Mouse (Mus musculus) lung, adult 2 months (tissue): Measurements from ENCODE around the gene Dtx3l. TPM values are rescaled to one million over a fixed set of nuclear protein-coding genes. Genes with fewer than 3 reads are reported as not detected.

Experiments used
- DNase-seq: peaks from one replicate; pipeline ENCODE4 v3.0.0; 2022
- H3K4me1 ChIP-seq: fragments of 200-500 bp; 2 replicates; pipeline ENCODE4 v1.6.1; 2011; ENCODE audit warnings: low read length; ENCODE audit not compliant: control insufficient read depth, insufficient read depth
- H3K4me3 ChIP-seq: fragments of 200-500 bp; replicated peaks from 2 replicates; pipeline ENCODE3; 2011; ENCODE audit warnings: low read depth, mild to moderate bottlenecking, control low read depth, low read length; ENCODE audit errors: extremely low read depth
- CTCF ChIP-seq: fragments of 200-500 bp; IDR thresholded peaks from 2 replicates; pipeline ENCODE4 v1.5.1; 2011; ENCODE audit warnings: mild to moderate bottlenecking, low read length, control low read depth; ENCODE audit not compliant: insufficient read depth
- POLR2A ChIP-seq: fragments of 200-500 bp; IDR thresholded peaks from 2 replicates; pipeline ENCODE4 v1.6.1; 2011; ENCODE audit warnings: low read depth, mild to moderate bottlenecking, control low read depth, low read length, borderline replicate concordance; ENCODE audit errors: extremely low read depth
- WGBS: fragments of 180-500 bp; shearing (Covaris S2); methylation state at CpG from one replicate; pipeline ENCODE4 v1.1.7; 2018; 5-methylcytosine and 5-hydroxymethylcytosine counted together
- polyA plus RNA-seq: library from polyadenylated mRNA; depleted of rRNA; stranded (reverse); fragments of >200 nt; gene quantifications from 2 replicates; pipeline ENCODE4 v1.2.3, GENCODE M21; 2012; rRNA removed

Dtx3l gene
- polyA plus RNA-seq, 1 experiment: 7.8 TPM

DNA sequence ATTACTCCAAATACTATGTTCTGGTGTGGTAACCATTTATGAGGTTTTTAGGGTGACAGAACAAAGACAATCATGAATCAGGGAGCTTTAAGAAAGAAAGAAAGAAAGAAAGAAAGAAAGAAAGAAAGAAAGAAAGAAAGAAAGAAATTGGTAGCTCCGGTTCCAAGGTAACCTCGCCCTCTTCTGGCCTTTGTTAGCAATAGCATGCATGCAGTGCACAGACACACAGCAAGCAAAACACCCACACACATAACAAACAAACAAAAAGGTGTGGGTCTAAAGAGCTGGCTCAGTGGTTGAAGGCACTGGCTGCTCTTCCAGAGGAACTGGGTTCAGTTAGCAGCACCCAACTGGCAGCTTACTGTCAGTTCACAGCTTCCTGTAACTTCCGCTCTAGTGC, 48.3 kb downstream of the Dtx3l start:
- H3K4me3 ChIP-seq: no peak overlapping the region
- DNase-seq: no peak

DNA sequence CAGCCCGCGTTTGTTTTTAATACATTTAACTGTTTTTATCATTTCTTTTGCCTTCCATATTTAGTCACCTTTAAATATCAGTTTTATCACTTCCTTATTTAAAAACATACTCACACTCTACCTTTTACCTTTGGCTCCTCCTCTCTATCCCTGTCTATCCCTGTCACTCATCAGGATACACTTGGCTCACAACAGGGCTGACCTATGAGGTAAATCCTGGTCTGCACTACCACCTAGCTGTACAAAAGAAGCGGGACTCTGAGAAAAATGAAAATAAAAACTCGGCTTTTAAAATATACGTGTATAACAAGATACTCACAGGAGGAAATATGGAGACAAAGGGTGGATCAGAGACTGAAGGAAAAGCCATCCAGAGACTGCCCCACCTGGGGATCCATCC, 50.0 kb downstream of the Dtx3l start:
- DNase-seq: no peak
- TF ChIP-seq POLR2A (no peak), CTCF (no peak)
- Histone ChIP-seq H3K4me3 (no peak overlapping the region), H3K4me1 (no peaks in the 10 kb centered on the region)
- WGBS: 84% methylated on average over 5 of the region's 5 CpGs

More for the DNA sequence above, 48.3 kb downstream of the Dtx3l start:
- TF ChIP-seq CTCF (peak; percentile 40), POLR2A (no peak)
- H3K4me1 ChIP-seq: no peaks in the 10 kb centered on the region
- 77% methylated on average over 3 of the region's 3 CpGs for WGBS

DNA sequence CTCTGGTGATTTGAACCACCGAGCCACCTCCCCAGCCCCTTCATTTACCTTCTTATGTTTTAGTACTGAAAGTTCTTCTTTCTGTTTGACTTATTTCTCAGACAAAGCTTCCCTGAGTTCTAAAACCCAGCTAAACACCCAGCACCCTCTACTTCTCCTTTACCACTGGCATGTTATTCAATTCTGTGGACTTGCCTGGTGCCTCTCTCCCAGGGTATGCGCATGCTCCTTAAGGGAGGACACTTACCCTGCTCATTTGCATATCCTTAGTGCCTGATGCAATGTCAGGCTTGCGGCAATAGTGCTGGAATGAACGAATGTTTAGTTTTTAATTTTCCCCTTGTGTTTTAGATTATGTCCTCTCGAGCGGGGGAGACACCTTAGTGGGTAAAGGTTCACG, 50.8 kb downstream of the Dtx3l start:
- Histone ChIP-seq H3K4me3 (no peak overlapping the region), H3K4me1 (no peaks in the 10 kb centered on the region)
- WGBS: 72% methylated on average over 7 of the region's 7 CpGs
- no peak for TF ChIP-seq CTCF
- no peak for TF ChIP-seq POLR2A
- no peak for DNase-seq

Other genes starting within 250 kb of the Dtx3l start
- 31.8 and 41.7 TPM in 2 replicates for gene Dirc2, start 169.8 kb downstream of the Dtx3l start, polyA plus RNA-seq
- gene Hspbap1, start 168.8 kb downstream of the Dtx3l start, polyA plus RNA-seq: 4.2 and 5.8 TPM in 2 replicates
- 7.5 and 10.0 TPM in 2 replicates for gene Parp14, start 67.6 kb downstream of the Dtx3l start, polyA plus RNA-seq
- 5.9 and 8.2 TPM in 2 replicates for gene Parp9, start 681 bp downstream of the Dtx3l start, polyA plus RNA-seq
- gene Kpna1, start 39.6 kb upstream of the Dtx3l start, polyA plus RNA-seq: 4.2 and 7.4 TPM in 2 replicates
- gene Wdr5b, start 102.0 kb upstream of the Dtx3l start, polyA plus RNA-seq: 1.2 and 2.5 TPM in 2 replicates
- 39.7 and 41.3 TPM in 2 replicates for gene Fam162a, start 132.4 kb upstream of the Dtx3l start, polyA plus RNA-seq
- gene Ccdc58, start 132.5 kb upstream of the Dtx3l start, polyA plus RNA-seq: 3.6 and 6.8 TPM in 2 replicates
- gene Csta1, start 192.1 kb upstream of the Dtx3l start, polyA plus RNA-seq: 1.5 TPM in 1 of 2 replicates, not detected in the other
- 0.45 TPM in 1 of 2 replicates, not detected in the other for gene Stfa2l1, start 217.7 kb upstream of the Dtx3l start, polyA plus RNA-seq
- not detected in 2 replicates for gene Gm5483, start 245.1 kb upstream of the Dtx3l start, polyA plus RNA-seq